Mouse (Mus musculus) urinary bladder, adult 2 months (tissue): ENCODE measurements around the gene Ift140. TPM values are rescaled to one million over a fixed set of nuclear protein-coding genes. Genes with fewer than 3 reads are reported as not detected.

Experiments used
- DNase-seq: peaks from one replicate; pipeline ENCODE4 v3.0.0; 2022; ENCODE audit warnings: low spot score
- polyA plus RNA-seq: library from polyadenylated mRNA; depleted of rRNA; stranded (reverse); fragments of >200 nt; gene quantifications from 2 replicates; pipeline ENCODE4 v1.2.3, GENCODE M21; 2012; rRNA removed

Gene Ift140
- polyA plus RNA-seq: 11.9 and 12.7 TPM in 2 replicates

- DNase-seq: peak; percentile 93
Observed at GRCm38 (mm10) chr17:25015655-25016291, at the start of gene Ift140, which contains the start of gene Cramp1l. Gene Ift140, plus strand, starts transcription at chr17:25016085. Gene Cramp1l, minus strand, starts transcription at chr17:25015788.

DNA sequence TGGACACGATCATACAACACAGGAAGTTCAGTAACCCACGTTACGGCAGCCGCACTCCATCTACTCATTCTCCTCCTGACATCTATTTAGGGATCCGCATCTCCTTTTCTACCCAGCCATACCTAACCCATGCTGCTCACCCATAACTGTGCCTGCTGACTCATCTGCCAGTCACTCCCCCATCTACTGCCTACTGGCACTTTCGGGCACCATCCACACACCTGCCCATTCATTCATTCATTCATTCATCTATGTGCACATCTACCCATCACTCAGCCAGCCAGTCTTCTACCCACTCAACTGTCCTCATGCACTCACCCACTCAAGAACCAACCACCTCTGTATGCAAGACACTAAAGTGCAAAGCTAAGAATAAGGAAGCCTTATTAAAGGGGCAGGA, 28.7 kb upstream of the Ift140 start:
- DNase-seq: no peak

DNA sequence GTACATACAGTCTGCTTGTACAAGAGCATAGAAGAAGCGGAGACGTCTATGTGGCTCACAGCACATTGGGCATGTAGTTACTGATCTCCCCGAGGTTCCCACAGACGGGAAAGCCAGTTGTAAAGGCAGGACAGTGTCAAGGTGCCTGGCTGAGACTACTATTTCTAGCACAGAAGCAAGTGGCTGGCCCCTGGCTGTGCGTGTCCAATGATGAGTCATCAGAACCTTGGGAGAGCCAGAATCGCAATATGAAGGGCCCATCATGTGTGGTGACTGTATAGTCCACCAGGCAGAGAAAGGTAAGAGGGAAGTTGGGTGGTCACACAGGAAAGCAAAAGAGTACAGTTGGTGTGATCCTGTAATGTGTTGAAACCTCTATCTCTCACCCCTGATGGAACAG, 21.2 kb upstream of the Ift140 start:
- DNase-seq: no peak

DNA sequence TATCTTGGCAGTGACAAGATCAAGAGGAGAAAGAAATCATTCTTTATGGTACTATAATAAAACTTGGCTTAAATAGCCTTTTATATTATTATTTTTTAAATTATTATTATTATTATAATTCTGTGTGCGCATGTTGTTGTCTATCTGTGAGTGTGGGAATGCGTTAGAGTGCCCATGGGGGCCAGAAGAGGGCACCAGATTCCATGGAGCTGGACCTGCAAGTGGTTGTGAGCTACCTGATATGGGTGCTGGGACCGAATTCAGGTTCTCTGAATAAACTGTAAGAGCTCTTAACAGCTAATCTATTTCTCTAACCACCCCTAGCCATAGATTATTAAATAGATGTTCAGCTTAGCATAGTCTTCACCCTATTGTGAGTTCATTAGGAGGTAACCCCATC, 10.8 kb upstream of the Ift140 start:
- no peak for DNase-seq

GRCm38 (mm10) chr17:25007480-25007879, 8.4 kb upstream of the Ift140 start:
- DNase-seq: no peak

DNA sequence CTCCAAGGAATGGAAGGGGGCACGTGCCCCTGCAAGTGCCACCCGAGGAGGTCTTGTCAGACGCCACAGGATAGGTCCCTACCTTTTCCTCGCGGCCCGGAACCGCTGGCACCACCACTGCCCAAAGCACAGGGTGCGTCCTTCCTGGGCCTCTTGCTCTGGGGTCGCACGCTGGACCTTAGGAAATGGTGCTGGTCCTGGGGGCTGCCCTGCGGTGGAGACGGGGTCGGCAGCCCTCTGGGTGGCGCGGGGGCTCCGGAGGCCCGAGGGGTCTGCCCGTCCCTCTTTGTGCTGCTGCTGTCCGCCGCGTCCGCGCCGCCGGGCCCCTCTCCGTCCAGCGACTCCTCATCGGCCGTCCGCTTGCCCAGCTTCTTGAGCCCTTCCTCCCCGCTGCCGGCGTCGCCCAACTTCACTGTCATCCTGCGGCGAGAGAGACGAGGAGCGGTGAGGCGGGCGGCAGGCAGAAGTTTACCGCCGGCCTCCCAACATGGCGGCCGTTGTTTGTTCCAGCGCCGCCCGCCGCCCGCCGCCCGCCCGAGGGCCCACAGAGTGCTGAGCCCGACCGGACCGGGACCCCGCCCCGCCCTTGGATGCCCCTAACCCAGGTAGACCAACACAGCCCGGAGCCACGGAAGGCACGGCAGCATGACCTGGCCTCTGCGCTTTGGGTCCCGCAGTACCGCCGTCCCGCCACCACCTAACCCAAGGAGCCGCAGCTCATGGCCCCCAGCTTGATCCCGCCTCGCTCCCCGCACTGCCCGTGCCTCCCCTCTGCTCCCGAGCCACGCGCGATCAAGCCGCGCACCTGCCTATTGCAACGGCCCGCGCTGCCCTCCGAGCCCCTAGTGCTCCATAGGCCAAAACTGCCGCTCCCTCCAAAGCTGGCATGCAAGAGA, 2.0 kb upstream of the Ift140 start:
- peak; percentile 36 for DNase-seq

DNA sequence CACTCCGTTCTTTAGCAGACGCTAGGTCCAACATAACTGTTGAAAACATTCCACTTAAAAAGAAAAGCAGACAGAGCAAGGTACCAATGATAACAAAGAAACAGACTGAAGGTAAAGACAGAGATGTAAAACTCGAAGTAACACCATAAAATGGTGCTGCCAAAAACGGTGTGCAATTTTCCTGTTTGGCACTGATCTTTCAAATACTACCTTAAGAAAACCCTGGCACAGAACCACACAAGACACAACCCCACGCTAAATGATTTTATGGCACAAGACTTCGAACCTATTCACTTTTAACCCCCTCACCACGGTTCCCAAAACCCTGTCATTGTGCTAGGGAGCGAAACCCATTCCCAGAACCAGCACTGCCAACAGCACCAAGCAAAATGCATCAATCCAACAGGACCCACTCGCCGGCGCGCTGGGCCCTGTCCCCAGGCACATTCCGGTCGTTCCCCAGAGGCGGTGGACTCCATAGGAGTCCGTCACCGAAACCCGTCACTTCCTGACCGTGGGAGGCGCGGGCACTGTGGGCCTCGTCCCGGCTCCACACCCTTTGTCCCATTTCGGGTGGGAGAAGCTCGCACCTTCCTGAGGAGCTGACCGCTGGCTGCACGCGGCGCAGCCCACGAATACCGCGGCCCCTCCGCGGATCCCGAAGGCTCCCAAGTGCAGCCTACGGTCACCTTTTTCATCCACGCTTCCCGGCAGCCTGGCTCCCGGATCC, 879 bp upstream of the Ift140 start:
- no peak for DNase-seq

- peak; percentile 52 for DNase-seq
Observed at GRCm38 (mm10) chr17:25016292-25017132, 627 bp downstream of the Ift140 start.

GRCm38 (mm10) chr17:25036183-25036582, 20.3 kb downstream of the Ift140 start:
- DNase-seq: no peak

- DNase-seq: no peak
Observed at GRCm38 (mm10) chr17:25044879-25045278, 29.0 kb downstream of the Ift140 start.

- no peak for DNase-seq
Observed at GRCm38 (mm10) chr17:25045281-25045680, 29.4 kb downstream of the Ift140 start.

- no peak for DNase-seq
Observed at GRCm38 (mm10) chr17:25047143-25047542, 31.3 kb downstream of the Ift140 start.

DNA sequence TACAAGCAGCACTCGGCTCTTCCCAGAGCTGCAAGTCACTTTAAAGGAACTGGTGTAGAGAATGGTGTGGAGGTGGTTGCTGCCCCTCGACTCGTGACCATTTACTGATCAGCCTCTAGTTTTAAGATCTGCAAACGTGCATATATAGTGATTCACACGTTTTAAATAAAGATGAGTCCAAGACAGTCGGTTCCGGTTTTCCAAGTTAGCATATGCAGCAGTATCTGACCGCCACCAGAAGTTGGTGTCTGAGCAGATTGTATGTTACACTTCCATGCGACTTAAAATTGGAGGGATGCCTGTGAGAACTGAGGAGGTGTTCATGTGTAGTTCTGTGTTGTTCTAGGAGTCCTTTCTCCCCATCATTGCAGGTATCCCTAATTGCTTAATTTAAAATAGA, 37.4 kb downstream of the Ift140 start:
- DNase-seq: no peak

- DNase-seq: no peak
Observed at GRCm38 (mm10) chr17:25057041-25057440, 41.2 kb downstream of the Ift140 start.

- DNase-seq: no peak
Observed at GRCm38 (mm10) chr17:25063261-25063660, 47.4 kb downstream of the Ift140 start.

GRCm38 (mm10) chr17:25063872-25064271, 48.0 kb downstream of the Ift140 start:
- no peak for DNase-seq

DNA sequence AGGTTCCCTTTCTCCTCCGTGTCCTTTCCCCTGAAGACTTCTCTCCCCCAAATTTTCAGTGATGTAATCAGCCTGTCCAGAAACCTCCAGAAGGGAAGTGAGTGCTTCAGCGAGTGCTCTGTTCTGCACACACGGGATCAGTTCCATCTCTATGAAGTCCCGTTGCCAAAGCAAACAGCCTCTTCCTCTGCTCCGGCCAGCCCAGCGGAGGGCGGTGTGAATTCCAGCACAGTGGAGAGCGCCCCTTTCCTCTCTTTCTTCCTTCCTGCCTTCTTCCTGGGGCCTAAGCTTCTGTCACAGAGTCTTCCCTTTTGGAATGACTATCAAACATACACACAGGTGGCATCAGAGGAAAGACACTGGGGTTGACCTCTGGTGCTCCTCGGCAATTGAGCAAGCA, 48.5 kb downstream of the Ift140 start:
- no peak for DNase-seq

GRCm38 (mm10) chr17:25065189-25065588, 49.3 kb downstream of the Ift140 start:
- DNase-seq: no peak

DNA sequence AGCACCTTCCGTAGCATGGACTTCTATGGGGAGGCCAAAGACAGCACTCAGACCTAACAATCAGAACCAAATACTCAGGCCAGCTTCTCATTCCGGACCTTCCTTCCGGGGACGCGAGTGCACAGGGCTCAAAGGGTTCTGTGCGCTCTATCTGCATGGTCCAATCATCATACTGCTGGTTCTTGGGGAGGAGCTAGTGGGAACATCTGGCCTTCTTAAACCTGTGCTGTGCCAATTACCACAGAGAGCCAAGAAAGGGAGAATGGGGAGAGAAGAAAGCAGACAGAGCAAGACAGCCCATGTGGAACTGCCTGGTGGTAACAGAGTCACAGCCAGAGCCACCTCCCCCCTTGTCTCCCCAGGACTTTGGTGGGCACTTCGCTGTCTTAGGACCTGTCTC, 50.7 kb downstream of the Ift140 start:
- no peak for DNase-seq

DNA sequence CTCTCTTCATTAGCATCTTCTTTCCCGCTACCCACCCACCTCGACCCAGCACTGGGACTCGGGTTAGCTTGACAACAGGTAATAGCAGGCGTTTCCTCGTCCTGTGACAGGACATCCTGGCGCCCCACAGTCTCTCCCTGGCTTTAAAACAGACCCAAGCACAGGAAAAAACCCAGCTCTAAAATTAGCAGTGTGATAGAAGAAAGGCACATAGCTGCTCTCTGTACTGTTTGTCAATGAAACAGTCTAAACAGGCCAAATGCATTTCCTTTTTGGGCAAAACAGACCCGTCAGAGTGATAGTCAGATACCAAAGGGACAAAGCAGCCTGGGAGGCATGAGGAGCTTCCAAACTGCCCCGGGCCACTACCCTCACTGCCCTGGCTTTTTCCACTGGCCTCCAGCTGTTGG, 51.6 kb downstream of the Ift140 start:
- no peak for DNase-seq

- DNase-seq: no peak
Observed at GRCm38 (mm10) chr17:25068690-25069089, 52.8 kb downstream of the Ift140 start.
